Mouse (Mus musculus): ENCODE data around the gene Grasp. TPM values are rescaled to one million over a fixed set of nuclear protein-coding genes. Genes with fewer than 3 reads are reported as not detected.

Gene Grasp
- total RNA-seq, 4 experiments from 2014 or later: 56.3 to 63.9 (median 62.1) TPM

DNA sequence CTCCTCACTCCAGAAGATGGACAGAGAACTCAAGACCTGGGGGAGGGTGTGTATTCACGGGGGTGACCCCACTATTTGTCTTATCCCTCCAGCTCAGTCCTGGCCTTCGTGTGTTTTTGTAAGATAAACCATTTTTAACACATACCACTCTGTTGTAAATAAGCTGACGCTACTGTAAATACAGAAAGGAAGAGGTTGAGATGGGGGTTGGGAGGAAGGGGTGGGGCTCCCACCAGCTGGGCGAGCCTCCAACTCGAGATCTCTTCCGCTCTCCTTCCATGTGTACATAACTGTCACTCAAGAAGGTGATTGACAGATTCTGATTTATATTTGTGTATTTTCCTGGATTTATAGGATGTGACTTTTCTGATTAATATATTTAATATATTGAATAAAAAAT lies 50.4 kb downstream of the Grasp start:
- no peak for DNase-seq (ENCODE audit: low spot score in 2 of 2)

DNA sequence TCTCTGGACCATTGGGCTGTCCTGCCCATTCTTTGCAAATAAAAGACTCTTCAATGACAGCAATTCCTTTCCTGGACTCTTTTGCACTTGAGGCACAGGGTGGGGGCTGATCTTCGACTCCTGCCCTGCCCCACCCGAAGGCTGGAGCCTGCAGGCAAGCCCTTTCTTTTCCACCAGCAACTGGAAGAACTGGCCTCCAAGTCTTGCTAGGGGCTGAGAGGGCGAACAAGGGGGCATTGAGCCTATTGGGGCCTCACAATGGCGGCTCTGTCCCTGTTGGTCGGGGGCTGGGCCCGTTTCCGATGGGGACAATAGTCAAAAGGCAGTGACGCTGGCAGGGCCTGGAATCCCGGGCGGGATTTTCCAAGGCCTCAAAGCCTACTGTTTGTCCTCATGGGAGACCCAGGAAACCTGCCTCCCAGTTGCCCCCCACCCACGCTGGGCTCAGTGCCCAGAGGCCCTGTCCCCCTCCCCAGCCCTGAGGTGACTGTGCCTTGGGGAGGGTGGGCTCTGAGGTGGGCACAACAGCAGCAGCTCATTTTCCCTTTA lies 53.4 kb downstream of the Grasp start:
- peak in 1 of 2 experiments; percentile 65 for DNase-seq (ENCODE audit: low spot score in 2 of 2)

DNA sequence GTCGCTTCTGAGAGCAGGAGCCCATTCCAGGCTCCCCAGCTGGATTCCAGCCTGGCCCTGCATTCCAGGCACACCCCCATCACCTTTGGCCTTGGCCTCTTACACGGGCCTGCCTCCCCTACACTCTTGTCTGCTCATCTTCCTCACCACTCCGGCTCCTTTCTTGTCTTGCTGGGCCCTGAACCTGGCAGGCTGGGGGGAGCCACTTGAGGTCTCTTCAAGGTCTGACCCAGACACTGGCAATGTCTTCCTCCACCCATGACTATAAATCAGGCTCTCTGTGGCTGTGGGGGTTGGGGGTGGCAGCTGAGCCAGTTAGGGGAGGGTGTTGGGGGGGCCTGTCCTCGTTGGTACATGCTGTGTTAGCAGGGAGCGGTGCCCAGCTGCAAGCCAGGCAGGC lies 54.6 kb downstream of the Grasp start:
- DNase-seq (ENCODE audit: low spot score in 2 of 2): no peak

DNA sequence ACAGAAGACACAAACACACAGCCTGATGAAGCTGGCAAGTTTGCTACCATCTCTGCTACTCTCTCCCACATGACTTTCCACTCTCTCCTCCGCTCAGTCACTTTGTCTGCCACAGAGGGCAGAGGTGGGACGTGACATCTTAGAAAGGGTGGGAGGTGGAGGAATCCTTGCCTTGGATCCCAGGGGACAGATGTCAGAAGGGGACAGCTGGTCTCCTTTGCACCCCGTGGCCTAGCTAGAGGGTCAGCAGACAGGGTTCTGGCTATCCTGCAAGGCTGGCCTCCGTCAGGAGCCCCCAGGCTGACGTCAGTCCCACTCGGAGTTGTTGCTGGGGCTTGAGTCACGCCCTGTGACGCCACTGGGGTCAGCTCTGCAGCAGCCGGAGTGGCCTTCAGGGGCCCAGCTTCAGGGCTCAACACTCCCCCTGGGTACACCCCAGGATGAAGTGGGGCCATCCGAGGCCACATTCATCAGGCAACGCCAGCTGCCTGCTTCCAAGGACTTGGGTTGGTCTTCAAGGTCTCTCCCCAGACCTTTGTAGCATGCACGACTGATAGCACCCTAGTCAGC lies 55.5 kb downstream of the Grasp start:
- no peak for DNase-seq (ENCODE audit: low spot score in 2 of 2)

Small RNAs within 50 kb of the gene (microRNA-seq; reads per million reads assigned to microRNA genes)
- gene Mir6962: 1.8 to 4.4 reads per million in 2 experiments

Other genes with a start within 250 kb of the Grasp start
- not detected for gene Gm47841, start 176.8 kb upstream of the Grasp start, total RNA-seq (2022)
- 1 to 10 TPM; 1.5 to 1.8 (median 1.6) TPM for gene Fignl2, start 145.6 kb upstream of the Grasp start, total RNA-seq (2022)
- under 1 TPM in 1 of 4 experiments, not detected in 3; 0.34 TPM for gene Ankrd33, start 108.4 kb upstream of the Grasp start, total RNA-seq (2022)
- gene Acvrl1, start 95.7 kb upstream of the Grasp start, total RNA-seq (2022): 10 to 100 TPM; 18.9 to 25.1 (median 19.3) TPM
- 100 to 1,000 TPM; 100 to 118 (median 110) TPM for gene Acvr1b, start 50.1 kb upstream of the Grasp start, total RNA-seq (2022)
- 100 to 1,000 TPM in 1 of 4 experiments, 10 to 100 TPM in 3; 36.3 to 102 (median 74.5) TPM for gene Nr4a1, start 30.1 kb downstream of the Grasp start, total RNA-seq (2022)
- gene Atg101, start 60.1 kb downstream of the Grasp start, total RNA-seq (2022): 10 to 100 TPM; 35.9 to 39.3 (median 37.6) TPM
- under 1 TPM in 3 of 4 experiments, not detected in 1; 0.18 to 0.91 (median 0.84) TPM for gene 6030408B16Rik, start 69.0 kb downstream of the Grasp start, total RNA-seq (2022)
- gene Krt80, start 146.0 kb downstream of the Grasp start, total RNA-seq (2022): 1 to 10 TPM; 3.4 to 5.1 (median 4.2) TPM
- under 1 TPM in 3 of 4 experiments, not detected in 1; 0.15 to 0.65 (median 0.19) TPM for gene Krt7, start 186.9 kb downstream of the Grasp start, total RNA-seq (2022)
- under 1 TPM in 1 of 4 experiments, not detected in 3; 0.21 TPM for gene Krt87, start 214.6 kb downstream of the Grasp start, total RNA-seq (2022)
- gene Krt88, start 223.6 kb downstream of the Grasp start, total RNA-seq (2022): not detected
- not detected for gene Krt81, start 239.6 kb downstream of the Grasp start, total RNA-seq (2022)
- not detected for gene Krt86, start 249.3 kb downstream of the Grasp start, total RNA-seq (2022)